Mouse (Mus musculus) olfactory bulb, adult 2 months (tissue): Measurements from ENCODE around the gene Rasal2.

Experiments used
- CTCF ChIP-seq: fragments of 200-500 bp; IDR thresholded peaks from 2 replicates; pipeline ENCODE4 v1.5.1; 2012; ENCODE audit warnings: low read depth, mild to moderate bottlenecking, low read length, moderate library complexity; ENCODE audit not compliant: insufficient read depth
- POLR2A ChIP-seq: fragments of 200-500 bp; IDR thresholded peaks from 2 replicates; pipeline ENCODE4 v1.6.1; 2012; ENCODE audit warnings: mild to moderate bottlenecking, low read depth, low read length, moderate library complexity; ENCODE audit not compliant: insufficient read depth

GRCm38 (mm10) chr1:157108580-157108979, 303.8 kb downstream of the Rasal2 start, which contains the start of gene Tex35:
- no peak for TF ChIP-seq CTCF
- TF ChIP-seq POLR2A: no peak
